Mouse (Mus musculus) liver, postnatal 0 days (tissue): ENCODE measurements at regions not wholly inside any gene's neighbourhood (a gene's known extent, or its start where the extent isn't known, plus 50 kb on each side); places are given as distances from the start of the nearest gene placed in this dataset.

Source experiments
- CTCF ChIP-seq: sonication (generic); IDR thresholded peaks from 2 replicates; pipeline ENCODE4 v1.5.1; 2016; ENCODE audit warnings: antibody characterized with exemption, low read depth
- EP300 ChIP-seq: IDR thresholded peaks from 2 replicates; pipeline ENCODE4 v1.6.1; 2016; ENCODE audit warnings: antibody characterized with exemption, low read depth, mild to moderate bottlenecking

DNA sequence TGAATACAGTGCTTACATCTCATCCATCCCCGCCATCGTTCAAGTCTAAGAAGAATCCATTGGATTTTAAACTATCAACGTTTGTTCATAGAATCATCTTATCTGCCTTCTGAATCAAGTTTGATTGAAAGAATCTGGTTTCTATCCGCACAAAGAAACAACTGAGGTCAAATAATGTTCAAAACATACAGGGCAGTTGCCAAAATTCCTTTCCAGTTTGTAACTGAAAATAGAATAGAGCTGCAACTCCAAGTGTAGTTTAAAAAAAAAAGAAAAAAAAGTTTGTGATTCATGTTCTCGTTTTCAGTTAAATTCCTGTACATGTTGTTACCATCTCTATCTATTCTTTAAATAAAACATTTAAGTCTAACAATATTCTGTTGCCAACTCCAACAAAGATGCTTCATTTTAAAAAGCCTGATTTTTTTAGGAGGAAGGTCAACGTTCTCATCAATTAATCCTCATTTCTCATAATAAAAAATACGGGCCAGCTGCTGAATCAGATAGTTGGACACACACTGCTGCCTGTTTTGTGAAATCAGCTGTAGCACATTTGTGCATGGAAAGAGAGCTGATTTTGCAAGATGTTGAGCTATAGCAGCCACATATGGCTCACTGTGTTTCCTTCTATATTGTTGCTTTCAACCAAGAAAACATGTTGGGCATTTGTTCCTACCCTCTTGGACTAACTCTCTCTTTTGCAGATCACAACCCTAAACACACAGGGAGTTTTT, 712.1 kb upstream of the Tenm3 start:
- TF ChIP-seq CTCF (no peak), EP300 (no peak)
